Mouse (Mus musculus): ENCODE measurements at regions not wholly inside any gene's neighbourhood (a gene's known extent, or its start where the extent isn't known, plus 50 kb on each side); places are given as distances from the start of the nearest gene placed in this dataset.

GRCm38 (mm10) chr8:34441756-34442155, 330.2 kb upstream of the Gm10131 start:
- Histone ChIP-seq H3K9me3 (replicated peaks) (no peaks in the 10 kb centered on the region), H3K4me1 (replicated peaks) (no peaks in the 10 kb centered on the region), H3K27ac (no peak overlapping the region), H3K36me3 (no peaks in the 10 kb centered on the region), H3K27me3 (no peaks in the 10 kb centered on the region), H3K4me3 (no peak overlapping the region), H3K4me2 (no peak overlapping the region), H3K9ac (no peak overlapping the region)
- ATAC-seq (replicated peaks; ENCODE audit: insufficient number of reproducible peaks, insufficient read depth, low FRiP score, low read depth): no peak
- 60% methylated on average over 3 of the region's 3 CpGs for WGBS

- WGBS: 85% methylated on average over 4 of the region's 4 CpGs
- no peaks in the 10 kb centered on the region for H3K4me1 ChIP-seq (replicated peaks)
- ATAC-seq (replicated peaks; ENCODE audit: insufficient number of reproducible peaks, insufficient read depth, low FRiP score, low read depth): no peak
- no peaks in the 10 kb centered on the region for H3K9me3 ChIP-seq (replicated peaks)
- no peak overlapping the region for H3K27ac ChIP-seq
- no peak overlapping the region for H3K9ac ChIP-seq
- H3K4me2 ChIP-seq: no peak overlapping the region
- no peaks in the 10 kb centered on the region for H3K27me3 ChIP-seq
- no peak overlapping the region for H3K4me3 ChIP-seq
- H3K36me3 ChIP-seq: no peaks in the 10 kb centered on the region
Measured at GRCm38 (mm10) chr8:34440771-34441170, 329.2 kb upstream of the Gm10131 start.

- WGBS: 74% methylated on average over 2 of the region's 2 CpGs
- no peak overlapping the region for H3K9ac ChIP-seq
- no peak overlapping the region for H3K27ac ChIP-seq
- no peaks in the 10 kb centered on the region for H3K9me3 ChIP-seq (replicated peaks)
- ATAC-seq (replicated peaks; ENCODE audit: insufficient number of reproducible peaks, insufficient read depth, low FRiP score, low read depth): no peak
- no peaks in the 10 kb centered on the region for H3K27me3 ChIP-seq
- no peak overlapping the region for H3K4me3 ChIP-seq
- no peaks in the 10 kb centered on the region for H3K4me1 ChIP-seq (replicated peaks)
- no peak overlapping the region for H3K4me2 ChIP-seq
- H3K36me3 ChIP-seq: no peaks in the 10 kb centered on the region
Measured at GRCm38 (mm10) chr8:34438771-34439170, 327.2 kb upstream of the Gm10131 start.

- 75% methylated on average over 7 of the region's 7 CpGs for WGBS
- Histone ChIP-seq H3K27me3 (no peaks in the 10 kb centered on the region), H3K4me2 (no peak overlapping the region), H3K27ac (no peak overlapping the region), H3K9ac (no peak overlapping the region), H3K9me3 (replicated peaks) (no peaks in the 10 kb centered on the region), H3K4me1 (replicated peaks) (no peaks in the 10 kb centered on the region; the same call in 1 of the 2 replicates), H3K36me3 (no peaks in the 10 kb centered on the region), H3K4me3 (no peak overlapping the region)
- ATAC-seq (replicated peaks; ENCODE audit: insufficient number of reproducible peaks, insufficient read depth, low FRiP score, low read depth): no peak
Measured at GRCm38 (mm10) chr8:34431985-34432384, 320.4 kb upstream of the Gm10131 start.

GRCm38 (mm10) chr8:34429231-34429630, 317.7 kb upstream of the Gm10131 start:
- 40% methylated on average over 3 of the region's 3 CpGs for WGBS
- ATAC-seq (replicated peaks; ENCODE audit: insufficient number of reproducible peaks, insufficient read depth, low FRiP score, low read depth): no peak

GRCm38 (mm10) chr8:34401571-34401970, 290.0 kb upstream of the Gm10131 start:
- no peak for ATAC-seq (replicated peaks; ENCODE audit: insufficient number of reproducible peaks, insufficient read depth, low FRiP score, low read depth)
- Histone ChIP-seq H3K27me3 (no peaks in the 10 kb centered on the region), H3K9ac (no peak overlapping the region), H3K4me3 (no peak overlapping the region), H3K4me2 (no peak overlapping the region), H3K4me1 (replicated peaks) (peaks cover 7% of the 10 kb centered on the region; the same call in 1 of the 2 replicates), H3K9me3 (replicated peaks) (no peaks in the 10 kb centered on the region), H3K27ac (no peak overlapping the region), H3K36me3 (no peaks in the 10 kb centered on the region)
- WGBS: 78% methylated on average over 3 of the region's 3 CpGs

More at GRCm38 (mm10) chr8:34429231-34429630, 317.7 kb upstream of the Gm10131 start:
- H3K27me3 ChIP-seq: no peaks in the 10 kb centered on the region
- no peak overlapping the region for H3K27ac ChIP-seq
- no peak overlapping the region for H3K4me3 ChIP-seq
- no peaks in the 10 kb centered on the region for H3K9me3 ChIP-seq (replicated peaks)
- H3K4me1 ChIP-seq (replicated peaks): peaks cover 4% of the 10 kb centered on the region; the same call in 1 of the 2 replicates
- no peak overlapping the region for H3K4me2 ChIP-seq
- no peak overlapping the region for H3K9ac ChIP-seq
- no peaks in the 10 kb centered on the region for H3K36me3 ChIP-seq

GRCm38 (mm10) chr8:34398914-34399813, 287.6 kb upstream of the Gm10131 start:
- ATAC-seq (replicated peaks; ENCODE audit: insufficient number of reproducible peaks, insufficient read depth, low FRiP score, low read depth): no peak
- Histone ChIP-seq H3K27ac (no peak overlapping the region), H3K4me3 (no peak overlapping the region), H3K36me3 (no peaks in the 10 kb centered on the region), H3K9me3 (replicated peaks) (no peaks in the 10 kb centered on the region), H3K27me3 (no peaks in the 10 kb centered on the region), H3K9ac (no peak overlapping the region), H3K4me2 (no peak overlapping the region), H3K4me1 (replicated peaks) (peaks cover 7% of the 10 kb centered on the region; the same call in 1 of the 2 replicates)
- WGBS: 76% methylated on average over 14 of the region's 14 CpGs

GRCm38 (mm10) chr8:34397583-34398411, 286.3 kb upstream of the Gm10131 start:
- 31% methylated on average over 22 of the region's 23 CpGs for WGBS
- Histone ChIP-seq H3K9ac (no peak overlapping the region), H3K27ac (no peak overlapping the region), H3K4me1 (replicated peaks) (peaks cover 7% of the 10 kb centered on the region; the same call in 1 of the 2 replicates), H3K4me3 (peak overlapping the region; percentile 25), H3K27me3 (no peaks in the 10 kb centered on the region), H3K36me3 (no peaks in the 10 kb centered on the region), H3K4me2 (peak overlapping the region; percentile 50), H3K9me3 (replicated peaks) (no peaks in the 10 kb centered on the region)
- no peak; the same call in 1 of the 2 replicates for ATAC-seq (replicated peaks; ENCODE audit: insufficient number of reproducible peaks, insufficient read depth, low FRiP score, low read depth)

GRCm38 (mm10) chr8:34397225-34397582, 285.7 kb upstream of the Gm10131 start:
- no peaks in the 10 kb centered on the region for H3K36me3 ChIP-seq
- no peak overlapping the region for H3K27ac ChIP-seq
- no peaks in the 10 kb centered on the region for H3K9me3 ChIP-seq (replicated peaks)
- H3K4me1 ChIP-seq (replicated peaks): peaks cover 7% of the 10 kb centered on the region; the same call in 1 of the 2 replicates
- H3K27me3 ChIP-seq: no peaks in the 10 kb centered on the region
- no peak overlapping the region for H3K9ac ChIP-seq
- 43% methylated on average over 4 of the region's 4 CpGs for WGBS
- peak overlapping the region; percentile 25 for H3K4me3 ChIP-seq
- ATAC-seq (replicated peaks; ENCODE audit: insufficient number of reproducible peaks, insufficient read depth, low FRiP score, low read depth): no peak
- peak overlapping the region; percentile 50 for H3K4me2 ChIP-seq

GRCm38 (mm10) chr8:34392981-34393828, 281.7 kb upstream of the Gm10131 start:
- no peak overlapping the region for H3K4me2 ChIP-seq
- no peaks in the 10 kb centered on the region for H3K9me3 ChIP-seq (replicated peaks)
- H3K9ac ChIP-seq: no peak overlapping the region
- no peak overlapping the region for H3K27ac ChIP-seq
- ATAC-seq (replicated peaks; ENCODE audit: insufficient number of reproducible peaks, insufficient read depth, low FRiP score, low read depth): no peak
- H3K4me3 ChIP-seq: no peak overlapping the region
- WGBS: 85% methylated on average over 15 of the region's 15 CpGs
- H3K27me3 ChIP-seq: no peaks in the 10 kb centered on the region; the same call in 1 of the 2 replicates
- H3K36me3 ChIP-seq: no peaks in the 10 kb centered on the region
- peaks cover 7% of the 10 kb centered on the region; the same call in 1 of the 2 replicates for H3K4me1 ChIP-seq (replicated peaks)
